Mouse (Mus musculus) CH12.LX (cell line): ENCODE measurements around the gene Bid. TPM values are rescaled to one million over a fixed set of nuclear protein-coding genes. Genes with fewer than 3 reads are reported as not detected.
"Not testable (repeated sequence)": the region's sequence is repeated elsewhere in the genome, so short reads cannot be mapped to it uniquely, and the experiment has no call there.

Source experiments
- DNase-seq: peaks from one replicate; pipeline ENCODE4 v3.0.0-alpha.2; 2013; ENCODE audit errors: extremely low read depth
- H3K27ac ChIP-seq: 2 replicates; pipeline ENCODE4 v1.5.1; 2012; ENCODE audit warnings: low read depth, mild to moderate bottlenecking, control low read depth, moderate library complexity; ENCODE audit not compliant: insufficient read depth
- H3K27me3 ChIP-seq: replicated peaks from 2 replicates; pipeline ENCODE3; 2012; ENCODE audit warnings: inconsistent platforms
- H3K36me3 ChIP-seq, 2 experiments: replicated peaks in 1 of 2; 2 replicates each; pipeline versions ENCODE3 to v1.6.1; 2012; ENCODE audit warnings: inconsistent platforms in 1 of 2, low read length in 1 of 2, mild to moderate bottlenecking in 1 of 2, mixed read lengths in 1 of 2, moderate library complexity in 1 of 2; ENCODE audit not compliant: control insufficient read depth in 1 of 2, insufficient read depth in 1 of 2
- H3K4me1 ChIP-seq, 2 experiments: 2 replicates each; pipeline ENCODE4 v1.6.1; 2012; ENCODE audit warnings: inconsistent platforms in 1 of 2, moderate library complexity in 1 of 2; ENCODE audit not compliant: insufficient read depth in 2 of 2, control insufficient read depth in 1 of 2
- H3K4me2 ChIP-seq: 2 replicates; pipeline ENCODE4 v1.6.1; 2012; ENCODE audit warnings: low read depth, mild to moderate bottlenecking, control low read depth; ENCODE audit not compliant: poor library complexity, insufficient read depth, severe bottlenecking
- H3K4me3 ChIP-seq, 3 experiments: fragments of 150-350 bp in 1 of 3; sonication (generic) in 1 of 3; replicated peaks in 1 of 3; 2 replicates each; pipeline versions ENCODE3 to v1.5.1; 2011 to 2012; ENCODE audit warnings: low read depth in 2 of 3, low read length in 2 of 3, mild to moderate bottlenecking in 2 of 3, moderate library complexity in 2 of 3, control low read depth in 1 of 3, improper control_type of control experiment in 1 of 3, inconsistent platforms in 1 of 3, mixed read lengths in 1 of 3; ENCODE audit not compliant: poor library complexity in 1 of 3
- H3K79me2 ChIP-seq: replicated peaks from 2 replicates; pipeline ENCODE4 v1.6.1; 2012; ENCODE audit warnings: mild to moderate bottlenecking, moderate library complexity; ENCODE audit not compliant: control insufficient read depth, poor library complexity, insufficient read depth, severe bottlenecking; ENCODE audit errors: extremely low read depth
- H3K9ac ChIP-seq: 2 replicates; pipeline ENCODE4 v1.6.1; 2012; ENCODE audit warnings: low read depth, mild to moderate bottlenecking, control low read depth, moderate library complexity; ENCODE audit not compliant: insufficient read depth
- H3K9me3 ChIP-seq: replicated peaks from 2 replicates; pipeline ENCODE3; 2012; ENCODE audit warnings: low read length, inconsistent platforms, mixed read lengths
- CHD2 ChIP-seq: IDR thresholded peaks from 2 replicates; pipeline ENCODE4 v1.6.1; 2011; ENCODE audit warnings: low read length, improper control_type of control experiment
- CTCF ChIP-seq, 2 experiments: IDR thresholded peaks in 1 of 2; conservative IDR thresholded peaks in 1 of 2; 2 replicates each; pipeline ENCODE4 v1.5.1; 2011 to 2012; ENCODE audit warnings: low read depth in 2 of 2, low read length in 2 of 2, improper control_type of control experiment in 1 of 2, inconsistent platforms in 1 of 2, mild to moderate bottlenecking in 1 of 2, moderate library complexity in 1 of 2
- EP300 ChIP-seq: IDR thresholded peaks from 2 replicates; pipeline ENCODE4 v1.6.1; 2011; ENCODE audit warnings: low read length, improper control_type of control experiment
- JUN ChIP-seq: IDR thresholded peaks from 2 replicates; pipeline ENCODE4 v1.6.1; 2011; ENCODE audit warnings: low read depth, mild to moderate bottlenecking, low read length, improper control_type of control experiment, moderate library complexity; ENCODE audit not compliant: insufficient read depth
- RAD21 ChIP-seq: IDR thresholded peaks from 2 replicates; pipeline ENCODE4 v1.6.1; 2011; ENCODE audit warnings: low read depth, mild to moderate bottlenecking, low read length, improper control_type of control experiment, moderate library complexity
- SIN3A ChIP-seq: IDR thresholded peaks from 2 replicates; pipeline ENCODE4 v1.6.1; 2012; ENCODE audit warnings: low read length, improper control_type of control experiment, inconsistent platforms
- SMC3 ChIP-seq: IDR thresholded peaks from 2 replicates; pipeline ENCODE4 v1.6.1; 2011; ENCODE audit warnings: low read depth, low read length, improper control_type of control experiment
- TBP ChIP-seq: conservative IDR thresholded peaks from 2 replicates; pipeline ENCODE4 v1.6.1; 2011; ENCODE audit warnings: low read depth, low read length, improper control_type of control experiment
- dilution Hi-C: fragments of 300-500 bp; cut with MboI; formaldehyde crosslinking; loops from 2 replicates; pipeline ENCODE4 v1.14.3; 2020; ENCODE audit warnings: low sequenced_read_pairs; ENCODE audit not compliant: extremely low pct_unique_long_range_greater_than_20kb, extremely low pct_ligation_motif_present
- in situ Hi-C: fragments of 300-500 bp; cut with MboI; formaldehyde crosslinking; loops from 3 replicates; pipeline ENCODE4 v1.14.3; 2019; ENCODE audit warnings: low sequenced_read_pairs, low pct_ligation_motif_present, low pct_unique_long_range_greater_than_20kb, mixed read lengths
- polyA plus RNA-seq: library from polyadenylated mRNA; unstranded; fragments of >175 nt; gene quantifications from 2 replicates; pipeline ENCODE4 v1.2.1, GENCODE M21; 2012; ENCODE audit warnings: low read depth; ENCODE audit not compliant: insufficient read length
- total RNA-seq, 2 experiments: library from RNA; depleted of rRNA; stranded (reverse); fragments of 300-350 nt in 1 of 2; fragments of >200 nt in 1 of 2; gene quantifications; 2 replicates each; pipeline ENCODE4 v1.2.3; 2012 to 2014

The Bid gene
- total and polyA plus RNA-seq, 3 experiments: 102 to 148 (median 144) TPM

- H3K79me2 ChIP-seq: peaks cover 76% of the 10 kb centered on the region
- in situ Hi-C loops: no loop called here
- H3K4me3 ChIP-seq: no peak overlapping the region
- TF ChIP-seq TBP: no peak
- peak; percentile 48 for TF ChIP-seq SMC3
- TF ChIP-seq RAD21: peak; percentile 53
- peak in 1 of 2 experiments; percentile 54; a peak in 2 of 4 replicates for TF ChIP-seq CTCF (conservative IDR thresholded peaks at IDR 0.05 in 1 of 2, IDR thresholded peaks at IDR 0.05 in 1 of 2; ENCODE audit: low read depth in 2 of 2, low read length in 2 of 2)
- TF ChIP-seq, all 38 proteins: peak for 3
- Histone ChIP-seq H3K4me2 (no peak overlapping the region), H3K9ac (no peak overlapping the region), H3K9me3 (no peaks in the 10 kb centered on the region), H3K36me3 (peaks cover 37 to 64% of the 10 kb centered on the region in 2 experiments), H3K4me1 (peaks cover 36 to 79% of the 10 kb centered on the region in 2 experiments), H3K27me3 (no peaks in the 10 kb centered on the region), H3K27ac (peak overlapping the region; percentile 54)
- DNase-seq: no peak
- dilution Hi-C loops: no loop called here
Measured at GRCm38 (mm10) chr6:120909501-120909900, 7.2 kb downstream of the Bid start.

DNA sequence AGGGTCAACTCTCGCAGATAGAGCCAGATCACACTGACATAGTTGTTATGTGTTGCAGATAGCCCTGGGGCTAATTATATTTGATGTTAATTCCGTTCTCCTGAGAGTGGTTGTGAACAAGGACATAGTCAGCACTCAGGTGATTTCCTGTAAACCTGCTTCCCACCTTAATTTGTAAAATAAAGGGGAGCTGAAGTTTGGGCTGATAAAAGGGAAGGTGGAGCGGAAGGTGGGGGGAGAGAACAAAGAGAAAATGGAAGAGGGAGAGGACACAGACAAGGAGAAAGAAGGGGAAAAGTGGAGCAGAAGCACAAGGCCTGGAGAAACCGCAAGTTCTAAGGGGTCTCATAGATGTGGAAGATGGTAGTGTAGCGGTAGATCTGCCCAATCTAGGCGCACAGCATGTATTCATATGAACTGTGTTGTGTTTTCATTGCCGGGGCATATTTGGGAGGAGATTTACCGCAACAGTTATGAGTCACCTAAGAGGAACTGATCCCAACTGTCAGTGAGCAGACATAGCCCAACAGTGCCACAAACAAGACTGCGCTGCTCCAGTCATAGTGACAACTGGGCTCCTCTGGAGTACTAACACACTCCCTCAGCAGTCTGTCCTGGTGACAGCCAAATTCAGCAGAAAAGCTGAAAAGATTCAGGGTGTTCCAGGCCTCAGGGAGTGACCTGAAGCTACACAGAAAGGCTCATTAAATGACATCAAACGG is 8.6 kb downstream of the Bid start:
- H3K36me3 ChIP-seq: peaks cover 42 to 77% of the 10 kb centered on the region in 2 experiments

DNA sequence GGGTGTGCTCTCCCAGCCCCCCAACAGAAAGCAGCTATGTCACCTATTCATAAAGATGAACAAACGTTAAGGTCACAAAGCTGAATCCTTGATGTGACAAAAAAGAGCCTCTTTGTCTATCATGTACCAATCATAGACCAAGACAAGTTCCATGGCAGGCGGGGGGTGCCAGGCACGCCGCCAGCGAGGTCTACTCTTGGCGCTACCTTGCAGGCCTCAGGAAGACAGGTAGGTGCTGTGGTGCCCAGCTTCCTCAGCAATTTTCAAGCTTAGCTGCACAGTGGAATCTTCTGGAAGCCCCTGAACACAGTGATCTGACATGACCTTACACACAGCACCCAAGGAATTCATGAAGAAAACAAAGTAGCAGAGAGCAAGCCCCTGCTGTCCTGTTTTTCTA is 10.1 kb downstream of the Bid start:
- H3K4me2 ChIP-seq: no peak overlapping the region
- H3K36me3 ChIP-seq: peaks cover 46 to 79% of the 10 kb centered on the region in 2 experiments
- H3K9me3 ChIP-seq: no peaks in the 10 kb centered on the region
- in situ Hi-C loops (no loop called here), dilution Hi-C loops (no loop called here)
- H3K9ac ChIP-seq: no peak overlapping the region
- H3K4me3 ChIP-seq: no peak overlapping the region
- H3K79me2 ChIP-seq: peaks cover 87% of the 10 kb centered on the region
- H3K4me1 ChIP-seq: peaks cover 28 to 83% of the 10 kb centered on the region in 2 experiments
- no peaks in the 10 kb centered on the region for H3K27me3 ChIP-seq
- H3K27ac ChIP-seq: no peak overlapping the region; the same call in 1 of the 2 replicates
- TF ChIP-seq SMC3: no peak
- TF ChIP-seq JUN: no peak
- DNase-seq: no peak

More for the DNA sequence above, 8.6 kb downstream of the Bid start:
- DNase-seq, in situ Hi-C loops, H3K27me3 ChIP-seq, H3K4me3 ChIP-seq, H3K9me3 ChIP-seq, dilution Hi-C loops: not testable (repeated sequence)
- peak overlapping the region; percentile 76 for H3K27ac ChIP-seq
- peaks cover 87% of the 10 kb centered on the region for H3K79me2 ChIP-seq
- peak overlapping the region; percentile 55 for H3K4me2 ChIP-seq
- peak overlapping the region; percentile 39; the same call in 1 of the 2 replicates for H3K9ac ChIP-seq
- H3K4me1 ChIP-seq: peaks cover 33 to 83% of the 10 kb centered on the region in 2 experiments
- TF ChIP-seq EP300 (peak; percentile 38), CHD2 (0 out of 2 replicates have a peak, but pooled peaks have one; percentile 32), SIN3A (0 out of 2 replicates have a peak, but pooled peaks have one; percentile 46)
- TF ChIP-seq, all 38 proteins: peak for 3; not testable (repeated sequence) for 35
